Mouse (Mus musculus) kidney, adult 9 months (tissue): ENCODE results near the gene Carmil1.
A peak's percentile ranks its signal among the peaks of the same experiment; 100 is the strongest.
"Not testable (repeated sequence)": the region's sequence is repeated elsewhere in the genome, so short reads cannot be mapped to it uniquely, and the experiment has no call there.

Source experiments
- DNase-seq: peaks from one replicate; pipeline ENCODE4 v3.0.0; 2022

Carmil1 gene

GRCm38 (mm10) chr13:24147006-24147405 is 133.6 kb downstream of the Carmil1 start:
- no peak for DNase-seq

- no peak for DNase-seq
These were observed 134.1 kb downstream of the Carmil1 start for GRCm38 (mm10) chr13:24146541-24146940.

GRCm38 (mm10) chr13:24144858-24145257 is 135.7 kb downstream of the Carmil1 start:
- DNase-seq = no peak

GRCm38 (mm10) chr13:24144141-24144540 is 136.5 kb downstream of the Carmil1 start:
- peak; percentile 24 for DNase-seq

- DNase-seq = no peak
These were observed 143.8 kb downstream of the Carmil1 start for GRCm38 (mm10) chr13:24136836-24137235.

GRCm38 (mm10) chr13:24135282-24136230 is 145.0 kb downstream of the Carmil1 start:
- DNase-seq = peak; percentile 7

GRCm38 (mm10) chr13:24132866-24133265 is 147.7 kb downstream of the Carmil1 start:
- DNase-seq = no peak

GRCm38 (mm10) chr13:24131319-24131718 is 149.3 kb downstream of the Carmil1 start:
- DNase-seq = no peak

GRCm38 (mm10) chr13:24130741-24131140 is 149.9 kb downstream of the Carmil1 start:
- no peak for DNase-seq

- DNase-seq = no peak
These were observed 151.9 kb downstream of the Carmil1 start for GRCm38 (mm10) chr13:24128731-24129130.

GRCm38 (mm10) chr13:24125865-24126264 is 154.7 kb downstream of the Carmil1 start:
- no peak for DNase-seq

- no peak for DNase-seq
These were observed 163.3 kb downstream of the Carmil1 start for GRCm38 (mm10) chr13:24117181-24117812.

GRCm38 (mm10) chr13:24112689-24113348 is 167.8 kb downstream of the Carmil1 start:
- DNase-seq = peak; percentile 72

- no peak for DNase-seq
These were observed 170.3 kb downstream of the Carmil1 start for GRCm38 (mm10) chr13:24110329-24110728.

- DNase-seq = no peak
These were observed 172.3 kb downstream of the Carmil1 start for GRCm38 (mm10) chr13:24108282-24108681.

GRCm38 (mm10) chr13:24107058-24107457 is 173.5 kb downstream of the Carmil1 start:
- no peak for DNase-seq

- DNase-seq = no peak
These were observed 174.8 kb downstream of the Carmil1 start for GRCm38 (mm10) chr13:24105838-24106237.

- DNase-seq = no peak
These were observed 175.3 kb downstream of the Carmil1 start for GRCm38 (mm10) chr13:24105340-24105669.

- DNase-seq = not testable (repeated sequence)
These were observed 175.8 kb downstream of the Carmil1 start for GRCm38 (mm10) chr13:24104611-24105339.

- no peak for DNase-seq
These were observed 176.6 kb downstream of the Carmil1 start for GRCm38 (mm10) chr13:24104016-24104415.

- DNase-seq = no peak
These were observed 177.4 kb downstream of the Carmil1 start for GRCm38 (mm10) chr13:24103152-24103551.

- DNase-seq = no peak
These were observed 178.3 kb downstream of the Carmil1 start for GRCm38 (mm10) chr13:24102256-24102655.
